ENCODE assay signal across 16 mouse cellular contexts in genomic region chr3:125722953-125723352, GRCm38 (mm10).
"Had no signal": no experiment of that assay in that cellular context is flagged by ENCODE, and none has a peak within 500 bp of the region (broad histone marks: within the 10 kb centered on the region; RNA-seq: fewer than 3 reads in every experiment).

No protein-coding gene starts in this region.

- H3K27me3 ChIP-seq: liver, embryonic 13.5 days; liver, embryonic 15.5 days; megakaryocyte, embryonic 14.5 days; midbrain, embryonic 13.5 days; midbrain, embryonic 15.5 days; neural tube, embryonic 12.5 days had no signal

- H3K9me3 ChIP-seq: liver, embryonic 13.5 days; liver, embryonic 15.5 days; midbrain, embryonic 13.5 days; midbrain, embryonic 15.5 days; neural tube, embryonic 12.5 days had no signal

- H3K4me2 ChIP-seq: liver, embryonic 11.5 days; liver, embryonic 13.5 days; liver, embryonic 15.5 days; midbrain, embryonic 11.5 days; midbrain, embryonic 13.5 days; midbrain, embryonic 15.5 days; neural tube, embryonic 12.5 days had no signal

- H3K27ac ChIP-seq: liver, embryonic 13.5 days; liver, embryonic 15.5 days; macrophage; midbrain, embryonic 13.5 days; midbrain, embryonic 15.5 days; neural tube, embryonic 12.5 days had no signal

- H3K4me3 ChIP-seq: liver, embryonic 13.5 days; liver, embryonic 15.5 days; megakaryocyte, embryonic 14.5 days; midbrain, embryonic 13.5 days; midbrain, embryonic 15.5 days; neural tube, embryonic 12.5 days had no signal

- H3K36me3 ChIP-seq: liver, embryonic 13.5 days; liver, embryonic 15.5 days; midbrain, embryonic 13.5 days; midbrain, embryonic 15.5 days; neural tube, embryonic 12.5 days had no signal

- H3K4me1 ChIP-seq: liver, embryonic 13.5 days; liver, embryonic 15.5 days; megakaryocyte, embryonic 14.5 days; midbrain, embryonic 13.5 days; midbrain, embryonic 15.5 days; neural tube, embryonic 12.5 days had no signal

- ATAC-seq: liver, postnatal 0 days; midbrain, embryonic 13.5 days; midbrain, embryonic 15.5 days had no signal

- H3K9ac ChIP-seq: liver, embryonic 13.5 days; liver, embryonic 15.5 days; liver, postnatal 0 days; midbrain, embryonic 13.5 days; midbrain, embryonic 15.5 days; neural tube, embryonic 12.5 days had no signal

- DNase-seq: liver; liver, embryonic 13.5 days; liver, postnatal 0 days; lung, postnatal 10 days; right cerebral cortex, postnatal 14 days; thymus, adult 18-20 months; thymus, postnatal 14 days; thymus, postnatal 36 days had no signal
